8 mouse cellular contexts compared by ENCODE assay signal in genomic region chr7:134725551-134726529, GRCm38 (mm10). TPM values are rescaled to one million over a fixed set of nuclear protein-coding genes. Genes with fewer than 3 reads are reported as not detected.
DNase-seq lines count a peak whose midpoint lies in the region; ATAC-seq lines count a peak whose summit lies in the region.

No protein-coding gene starts in this region.

- H3K4me3 ChIP-seq in hindbrain, embryonic 12.5 days, result no peak overlapping the region
- H3K4me3 ChIP-seq in hindbrain, embryonic 10.5 days, result no peak overlapping the region
- no peak overlapping the region for H3K4me3 ChIP-seq in heart, embryonic 16.5 days (ENCODE audit: low read length)

- H3K36me3 ChIP-seq in hindbrain, embryonic 12.5 days, result no peaks in the 10 kb centered on the region
- peaks cover 5% of the 10 kb centered on the region; the same call in 1 of the 2 replicates for H3K36me3 ChIP-seq in hindbrain, embryonic 10.5 days
- peaks cover 4% of the 10 kb centered on the region for H3K36me3 ChIP-seq in heart, embryonic 16.5 days (ENCODE audit: control insufficient read depth, insufficient read depth)

- no peak overlapping the region for H3K9ac ChIP-seq in hindbrain, embryonic 12.5 days
- peak overlapping the region; percentile 31 for H3K9ac ChIP-seq in heart, embryonic 16.5 days (ENCODE audit: low read length)

- no peak for DNase-seq in hindbrain, embryonic 10.5 days (ENCODE audit: low spot score)
- DNase-seq in left cerebral cortex, postnatal 4 days, result peak; percentile 79
- DNase-seq in right cerebral cortex, postnatal 14 days, result peak; percentile 48
- no peak for DNase-seq in kidney, adult 8-10 months
- no peak for DNase-seq in ovary, adult 18-20 months (ENCODE audit: low spot score)

- peak overlapping the region; percentile 21; the same call in 1 of the 2 replicates for H3K4me2 ChIP-seq in hindbrain, embryonic 12.5 days (replicated peaks)
- peak overlapping the region; percentile 30; the same call in 1 of the 2 replicates for H3K4me2 ChIP-seq in heart, embryonic 16.5 days (ENCODE audit: low read depth, low read length)

- no peak overlapping the region for H3K27ac ChIP-seq in hindbrain, embryonic 12.5 days
- H3K27ac ChIP-seq in hindbrain, embryonic 10.5 days, result no peak overlapping the region
- no peak overlapping the region for H3K27ac ChIP-seq in heart, embryonic 16.5 days (ENCODE audit: low read length)

- no peaks in the 10 kb centered on the region for H3K9me3 ChIP-seq in hindbrain, embryonic 12.5 days (replicated peaks)
- H3K9me3 ChIP-seq in hindbrain, embryonic 10.5 days, result no peaks in the 10 kb centered on the region
- no peaks in the 10 kb centered on the region for H3K9me3 ChIP-seq in heart, embryonic 16.5 days (replicated peaks; ENCODE audit: control insufficient read depth, low read length)

- intact Hi-C loops in left cerebral cortex, postnatal 4 days (cut with DNase I), result no loop called here

- H3K27me3 ChIP-seq in hindbrain, embryonic 12.5 days, result 0 out of 2 replicates have a peak, but pooled peaks cover 8% of the 10 kb centered on the region
- peaks cover 42% of the 10 kb centered on the region for H3K27me3 ChIP-seq in hindbrain, embryonic 10.5 days (ENCODE audit: insufficient read depth, poor library complexity, severe bottlenecking)
- no peaks in the 10 kb centered on the region for H3K27me3 ChIP-seq in heart, embryonic 16.5 days (ENCODE audit: control insufficient read depth, insufficient read depth, low read length)

- WGBS in hindbrain, embryonic 12.5 days, result 46% methylated on average over 11 of the region's 11 CpGs
- WGBS in hindbrain, embryonic 10.5 days, result 45% methylated on average over 11 of the region's 11 CpGs
- 29% methylated on average over 11 of the region's 11 CpGs for WGBS in heart, embryonic 16.5 days

- ATAC-seq in hindbrain, embryonic 12.5 days (ENCODE audit: low FRiP score), result no peak
- ATAC-seq in heart, embryonic 16.5 days (replicated peaks; ENCODE audit: extremely low read depth, insufficient read depth, low FRiP score), result peak; percentile 49; the same call in 1 of the 2 replicates
- no peak for ATAC-seq in monocyte, adult 5-6 weeks (replicated peaks; ENCODE audit: insufficient number of reproducible peaks, low FRiP score, low TSS enrichment, poor library complexity, severe bottlenecking)

- peaks cover 17% of the 10 kb centered on the region for H3K4me1 ChIP-seq in hindbrain, embryonic 12.5 days
- peaks cover 27% of the 10 kb centered on the region for H3K4me1 ChIP-seq in hindbrain, embryonic 10.5 days (replicated peaks)
- H3K4me1 ChIP-seq in heart, embryonic 16.5 days (ENCODE audit: control insufficient read depth, insufficient read depth, low read length), result peaks cover 25% of the 10 kb centered on the region

RNA-seq across cellular contexts. Expression of gene Dock1, which starts 55.4 kb away (rescaled TPM):
- polyA plus RNA-seq in hindbrain, embryonic 12.5 days (2016; fragmentation: Nextera tagmentation; extraction: Ambion mirVana), result 28.4 and 29.3 TPM in 2 replicates
- 21.9 and 24.2 TPM in 2 replicates for polyA plus RNA-seq in hindbrain, embryonic 10.5 days (2016; fragmentation: Nextera tagmentation; extraction: Ambion mirVana)
- 17.8 and 22.0 TPM in 2 replicates for polyA plus RNA-seq in heart, embryonic 16.5 days (2015; fragmentation: Nextera tagmentation; extraction: Ambion mirVana)
- 10 to 100 TPM; 17.4 to 19.9 TPM for total RNA-seq in left cerebral cortex, postnatal 4 days (2021)
- total RNA-seq in monocyte, adult 5-6 weeks (2017), result 12.0 to 19.6 TPM (median 16.4 TPM) in 3 replicates

Comparison
In these comparisons a context has a peak if more than half of its experiments do, and no peak if none do; other contexts are left out.
1. DNase-seq: peak in left cerebral cortex, postnatal 4 days (single experiment) and right cerebral cortex, postnatal 14 days (single experiment); none in hindbrain, embryonic 10.5 days (single experiment), kidney, adult 8-10 months (0 of 2) and ovary, adult 18-20 months (single experiment).